Mouse (Mus musculus) brown adipose tissue, adult 24 weeks (tissue): Measurements from ENCODE around the gene Ddx56. TPM values are rescaled to one million over a fixed set of nuclear protein-coding genes. Genes with fewer than 3 reads are reported as not detected.

Source experiments
- H3K27ac ChIP-seq: fragments of 200-500 bp; replicated peaks from 2 replicates; pipeline ENCODE4 v1.5.1; 2012; ENCODE audit warnings: low read depth, mild to moderate bottlenecking, low read length
- H3K4me1 ChIP-seq: fragments of 200-500 bp; 2 replicates; pipeline ENCODE4 v1.6.1; 2012; ENCODE audit warnings: low read length, mixed read lengths; ENCODE audit not compliant: control insufficient read depth, insufficient read depth, insufficient read length
- H3K4me3 ChIP-seq: fragments of 200-500 bp; 2 replicates; pipeline ENCODE4 v1.5.1; 2012; ENCODE audit warnings: low read depth, mild to moderate bottlenecking, low read length, moderate library complexity; ENCODE audit not compliant: insufficient read depth
- polyA plus RNA-seq: library from polyadenylated mRNA; stranded (reverse); fragments of >200 nt; gene quantifications from 2 replicates; pipeline ENCODE4 v1.2.4, GENCODE M21; 2012; ENCODE audit not compliant: missing spikeins, insufficient read depth, insufficient read length

The Ddx56 gene
- 13.0 and 14.2 TPM in 2 replicates for polyA plus RNA-seq

DNA sequence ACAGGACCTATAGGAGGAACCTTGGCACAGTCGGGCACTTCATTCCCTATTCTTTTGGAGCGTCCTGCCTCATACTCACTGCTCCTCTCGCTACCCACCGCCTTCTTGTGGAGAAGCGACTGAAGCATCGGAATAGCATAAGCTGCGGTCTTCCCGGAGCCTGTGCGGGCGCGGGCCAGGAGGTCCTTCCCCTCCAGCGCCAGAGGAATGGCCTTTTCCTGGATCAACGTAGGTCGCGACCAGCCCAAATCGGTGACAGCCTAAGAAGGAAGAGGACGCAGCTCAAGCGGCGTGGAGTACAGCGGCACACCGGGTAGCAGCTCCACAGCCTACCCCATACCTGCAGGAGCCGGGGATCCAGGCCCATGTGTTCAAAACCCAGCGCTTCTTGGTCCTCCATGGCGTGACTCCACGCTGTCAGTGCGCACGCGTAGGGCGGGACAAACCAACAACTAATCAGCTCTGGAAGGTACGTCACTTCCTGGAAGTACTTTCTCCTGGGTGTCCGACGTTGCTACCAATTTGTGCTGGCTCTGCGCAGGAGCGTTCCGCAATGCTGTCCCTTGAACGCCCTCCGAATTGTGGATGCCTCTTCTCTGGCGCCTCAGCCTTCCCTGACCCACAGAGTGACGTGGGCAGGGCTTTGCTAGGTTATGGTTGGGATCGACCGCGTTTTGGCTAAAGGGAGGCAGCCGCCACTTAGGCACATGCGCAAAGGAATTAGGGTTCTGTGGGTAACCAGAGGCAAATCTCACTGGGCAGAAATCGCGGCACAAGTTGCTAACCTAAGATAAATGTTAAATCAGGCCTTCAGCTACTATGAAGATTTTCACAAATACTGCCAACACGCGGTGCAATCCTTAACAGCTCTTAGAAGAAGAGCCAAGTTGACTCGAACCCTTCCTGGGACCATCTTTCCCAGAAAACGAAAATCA, at the start of gene Ddx56:
Ddx56 (minus strand) TSS at position 453 of the 935 bp plus-strand sequence.
- H3K27ac ChIP-seq = peak within 1 kb of the TSS; percentile 96
- H3K4me3 ChIP-seq = peak within 1 kb of the TSS; percentile 82
- H3K4me1 ChIP-seq = peaks cover 5% of the 10 kb centered on the region; the same call in 1 of the 2 replicates

DNA sequence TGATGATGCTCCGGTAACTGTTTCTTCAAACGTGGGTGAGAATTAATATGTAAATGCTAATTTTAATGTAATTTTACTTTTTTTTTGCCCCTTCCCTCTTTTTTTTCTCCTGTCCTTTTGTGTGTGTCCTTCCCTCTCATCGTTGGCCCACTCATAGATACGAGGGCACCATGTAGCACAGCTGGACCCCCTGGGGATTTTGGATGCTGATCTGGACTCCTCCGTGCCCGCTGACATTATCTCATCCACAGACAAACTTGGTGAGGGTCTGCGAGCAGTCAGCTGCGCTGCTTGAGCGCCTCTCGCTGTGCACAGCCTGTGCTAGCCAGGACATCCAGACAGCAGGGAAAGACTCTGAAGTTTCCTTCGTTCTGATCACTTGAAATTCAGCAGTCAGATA, 49.2 kb upstream of the Ddx56 start:
- Histone ChIP-seq H3K27ac (no peak overlapping the region), H3K4me3 (no peak overlapping the region), H3K4me1 (no peaks in the 10 kb centered on the region)

DNA sequence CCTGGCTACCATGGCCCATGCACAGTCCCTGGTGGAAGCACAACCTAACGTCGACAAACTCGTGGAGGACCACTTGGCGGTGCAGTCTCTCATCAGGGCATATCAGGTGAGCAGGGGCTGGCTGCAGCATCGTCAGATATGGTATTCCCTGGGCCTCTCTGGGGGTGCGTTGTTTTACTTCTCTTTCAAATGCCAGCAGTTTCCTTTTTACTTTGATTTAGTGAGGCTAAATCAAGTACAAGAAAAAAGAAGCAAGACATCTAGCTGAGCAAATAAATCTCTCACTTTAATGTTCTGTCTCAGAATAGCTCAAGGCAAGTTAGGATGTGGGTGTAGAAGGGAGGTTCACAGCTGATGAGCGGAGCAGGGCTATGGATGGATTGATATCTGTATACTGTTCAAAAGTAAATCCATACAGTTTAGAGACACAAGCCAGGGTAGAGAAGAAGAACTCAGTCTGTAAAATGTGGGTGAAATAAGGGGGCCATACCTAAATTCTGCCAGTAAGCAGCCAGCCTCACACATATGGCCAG, 46.4 kb upstream of the Ddx56 start:
- Histone ChIP-seq H3K4me3 (no peak overlapping the region), H3K4me1 (no peaks in the 10 kb centered on the region), H3K27ac (no peak overlapping the region)

DNA sequence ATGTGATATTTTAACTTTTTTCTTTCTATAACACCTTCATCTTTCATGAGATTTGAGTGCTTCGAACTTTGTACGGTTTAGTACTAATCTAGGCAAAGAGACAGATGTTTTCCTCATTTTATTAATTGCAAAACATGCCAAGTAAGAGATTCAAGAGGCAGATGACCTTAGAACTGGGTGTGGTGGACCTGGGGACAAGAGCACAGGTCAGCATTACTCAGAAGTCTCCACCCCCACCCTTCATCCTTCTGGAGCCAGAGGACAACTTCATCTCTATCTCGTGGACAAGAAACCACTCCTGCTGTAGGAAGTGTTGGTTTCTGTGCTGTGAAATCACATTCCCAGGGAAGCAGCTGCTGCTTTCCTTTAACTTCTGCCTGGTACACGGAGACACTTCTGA, 40.6 kb upstream of the Ddx56 start:
- Histone ChIP-seq H3K4me3 (no peak overlapping the region), H3K27ac (no peak overlapping the region), H3K4me1 (peaks cover 3% of the 10 kb centered on the region; the same call in 1 of the 2 replicates)

DNA sequence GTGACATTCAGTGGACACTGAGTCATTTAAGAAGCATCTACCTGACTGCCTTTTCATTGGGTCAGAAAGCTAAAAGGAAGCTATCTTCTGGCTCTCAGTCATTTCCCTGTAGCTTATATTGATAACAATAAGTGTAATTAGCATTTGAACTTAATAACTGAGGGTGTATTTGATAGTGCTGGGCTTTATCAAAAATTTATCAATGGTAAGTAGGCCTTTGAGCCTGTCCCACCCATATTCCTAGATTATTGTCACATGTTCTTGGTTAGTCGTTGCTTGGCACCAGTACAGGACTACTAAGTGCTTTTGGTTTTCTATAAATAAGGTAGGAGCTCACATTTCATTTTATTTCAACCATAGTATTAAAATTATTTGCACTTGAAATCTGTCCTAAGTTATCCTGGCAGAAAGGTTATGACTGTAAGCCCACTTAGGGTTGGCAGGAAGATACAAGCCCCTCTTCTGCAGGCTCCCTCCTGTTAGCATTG, 38.4 kb upstream of the Ddx56 start:
- Histone ChIP-seq H3K4me3 (no peak overlapping the region), H3K4me1 (peaks cover 3% of the 10 kb centered on the region; the same call in 1 of the 2 replicates), H3K27ac (no peak overlapping the region)

DNA sequence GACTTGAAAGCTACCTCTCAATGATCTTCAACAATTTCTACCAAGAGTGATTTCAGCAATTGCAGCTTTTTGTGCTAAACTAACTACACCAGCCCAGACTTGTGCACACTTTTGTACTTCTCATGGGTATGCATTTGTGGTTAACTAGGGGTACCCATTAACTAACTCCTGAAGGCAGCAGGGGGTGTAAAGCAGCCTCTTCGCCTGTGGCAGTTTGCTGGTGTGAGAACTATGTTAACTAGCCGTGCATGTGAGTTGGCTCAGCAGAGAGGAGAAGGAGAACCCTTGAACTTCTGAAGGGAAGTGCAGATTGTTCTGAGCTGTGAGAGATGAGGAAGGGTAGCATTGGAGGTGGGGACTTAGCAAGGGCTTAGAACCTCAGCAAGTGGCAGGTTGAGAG, 35.2 kb upstream of the Ddx56 start:
- H3K4me3 ChIP-seq = no peak overlapping the region
- no peak overlapping the region for H3K27ac ChIP-seq
- H3K4me1 ChIP-seq = peaks cover 8% of the 10 kb centered on the region; the same call in 1 of the 2 replicates

DNA sequence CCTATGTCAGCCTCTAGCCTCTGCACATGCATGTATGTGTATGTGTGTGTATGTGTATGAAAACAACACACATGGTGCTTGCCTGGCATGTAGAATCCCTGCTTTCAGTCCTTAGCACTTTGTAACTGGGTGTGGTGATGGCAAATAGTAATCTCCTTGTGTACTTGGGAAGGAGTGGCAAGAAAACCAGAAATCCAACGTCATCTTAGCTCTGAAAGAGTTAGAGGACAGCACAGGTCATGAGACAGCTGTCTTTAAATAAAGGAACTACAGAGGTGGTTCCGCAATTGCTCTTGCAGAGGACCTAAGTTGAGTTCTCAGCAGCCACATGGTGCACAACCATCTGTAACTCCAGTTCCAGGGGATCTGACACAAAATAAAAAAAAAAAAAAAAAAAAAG, 31.9 kb upstream of the Ddx56 start:
- H3K4me3 ChIP-seq = no peak overlapping the region
- no peak overlapping the region for H3K27ac ChIP-seq
- peaks cover 13% of the 10 kb centered on the region for H3K4me1 ChIP-seq

DNA sequence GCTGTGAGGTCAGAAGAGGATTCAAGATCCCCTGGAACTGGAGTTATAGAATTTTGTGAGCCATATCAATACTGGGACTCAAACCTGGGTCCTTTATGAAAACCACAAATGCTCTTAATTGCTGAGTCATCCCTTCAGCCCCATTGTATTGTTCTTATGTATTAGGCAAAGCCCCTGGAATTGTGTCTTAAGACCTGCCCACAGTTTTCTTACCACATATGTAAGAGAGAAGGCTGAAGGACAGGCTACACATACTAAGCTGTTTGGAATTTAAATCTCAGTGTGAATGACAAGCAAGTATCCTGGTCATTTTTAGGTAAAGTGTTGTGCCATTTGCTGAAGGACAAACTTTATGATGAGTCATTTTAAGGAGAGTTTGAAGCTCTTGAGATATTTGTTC, 28.5 kb upstream of the Ddx56 start:
- Histone ChIP-seq H3K4me1 (peaks cover 15% of the 10 kb centered on the region), H3K4me3 (no peak overlapping the region), H3K27ac (peak overlapping the region; percentile 40)

DNA sequence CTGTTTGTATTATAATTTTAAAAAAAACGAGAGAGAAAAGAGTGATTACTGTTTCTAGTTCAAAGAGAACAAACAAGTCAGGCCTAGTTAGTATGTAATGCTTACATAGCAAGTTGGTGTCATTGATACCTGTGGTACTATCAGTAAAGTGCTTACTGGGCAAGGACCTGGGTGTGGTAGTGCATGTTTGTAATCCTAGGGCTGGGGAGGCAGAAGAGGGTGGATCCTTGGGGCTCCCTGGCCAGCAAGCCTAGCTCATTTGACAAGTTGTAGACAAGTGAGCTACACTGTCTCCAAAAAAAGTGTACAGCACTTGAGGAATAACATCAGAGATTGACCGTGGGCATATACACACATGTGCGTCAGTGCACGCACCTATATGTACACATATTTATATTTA, 27.1 kb upstream of the Ddx56 start:
- Histone ChIP-seq H3K4me1 (peaks cover 15% of the 10 kb centered on the region), H3K27ac (no peak overlapping the region), H3K4me3 (0 out of 2 replicates have a peak overlapping the region, but pooled peaks have one; percentile 2)

DNA sequence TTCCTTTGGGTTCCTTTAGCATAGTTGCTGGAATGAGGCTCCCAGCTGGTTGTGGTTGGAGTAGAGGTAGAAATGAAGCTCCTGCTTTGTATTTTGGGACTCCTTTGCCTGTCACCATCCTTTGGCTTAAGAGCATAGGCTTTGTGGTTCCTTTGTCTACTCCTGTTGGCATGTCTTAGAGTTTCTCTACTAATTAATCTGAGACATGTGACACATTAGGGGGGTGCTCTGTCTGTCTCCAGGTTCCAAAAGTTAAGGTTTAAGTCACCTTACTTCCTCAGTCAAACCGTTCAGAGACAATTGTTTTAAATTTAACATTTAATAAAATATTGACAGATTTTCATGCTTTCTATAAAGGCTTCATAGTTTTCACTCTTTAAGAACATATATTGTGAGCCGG, 26.0 kb upstream of the Ddx56 start:
- Histone ChIP-seq H3K4me1 (peaks cover 12% of the 10 kb centered on the region), H3K4me3 (peak overlapping the region; percentile 39), H3K27ac (0 out of 2 replicates have a peak overlapping the region, but pooled peaks have one; percentile 39)

DNA sequence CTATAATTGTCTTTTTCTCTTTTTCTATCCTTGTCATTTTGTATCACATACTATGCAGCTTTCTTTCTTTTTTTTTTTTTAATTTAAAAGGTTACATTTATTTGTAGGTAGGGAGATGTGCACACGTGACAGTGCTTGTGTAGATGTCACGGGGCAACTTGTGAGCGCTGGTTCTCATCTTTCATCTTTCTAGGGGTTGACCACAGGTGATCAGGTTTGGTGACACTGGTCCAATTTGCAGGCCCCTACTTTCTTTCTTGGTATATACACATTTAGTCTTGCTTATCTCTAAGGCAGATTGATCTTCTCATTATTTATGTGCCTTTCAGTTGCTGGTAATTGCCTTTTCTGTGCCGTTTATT, 25.4 kb upstream of the Ddx56 start:
- Histone ChIP-seq H3K27ac (peak overlapping the region; percentile 98), H3K4me1 (peaks cover 12% of the 10 kb centered on the region), H3K4me3 (peak overlapping the region; percentile 94)

DNA sequence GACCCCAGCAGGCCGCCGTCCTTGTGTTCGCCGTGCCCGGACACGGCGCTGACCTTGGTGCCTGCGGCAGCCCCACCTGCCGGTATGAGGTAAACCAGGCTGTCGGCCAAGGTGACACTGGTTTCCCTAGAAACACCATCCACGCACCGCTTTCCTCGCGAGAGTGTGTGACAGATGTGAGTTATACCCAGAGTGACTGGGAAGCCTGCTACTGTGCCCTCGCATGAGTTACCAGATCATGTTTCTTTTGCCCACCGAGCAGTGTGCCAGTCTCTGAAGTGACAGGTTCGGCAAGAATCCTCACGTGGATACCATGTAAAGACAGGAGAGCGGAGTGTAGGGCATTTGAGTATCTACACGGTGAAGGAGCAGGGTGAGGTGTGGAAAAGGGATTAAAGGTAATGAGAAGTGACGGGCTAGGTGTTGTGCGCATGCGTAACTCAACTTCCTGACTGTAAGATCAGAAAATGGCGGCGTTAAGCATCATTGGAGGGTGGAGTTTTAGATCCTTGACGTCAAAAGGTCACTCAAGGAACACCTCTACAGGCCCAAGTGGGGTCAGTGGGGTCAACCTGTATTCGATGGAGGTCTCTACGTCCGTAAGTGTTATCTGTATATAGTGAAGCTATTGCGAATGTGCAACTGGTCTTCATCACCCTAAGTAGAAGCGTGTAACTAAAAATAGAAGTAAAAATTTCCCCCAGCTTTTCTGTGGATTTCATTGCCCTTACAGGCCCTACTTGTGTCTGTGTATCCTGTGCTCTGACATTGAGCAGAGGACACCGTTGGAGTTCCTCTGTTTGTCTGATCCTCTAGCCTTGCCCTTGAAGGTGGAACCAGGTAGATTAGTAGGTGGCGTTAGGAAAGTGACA, 24.8 kb upstream of the Ddx56 start:
- Histone ChIP-seq H3K4me1 (peaks cover 8% of the 10 kb centered on the region), H3K4me3 (peak overlapping the region; percentile 94), H3K27ac (peak overlapping the region; percentile 98)

DNA sequence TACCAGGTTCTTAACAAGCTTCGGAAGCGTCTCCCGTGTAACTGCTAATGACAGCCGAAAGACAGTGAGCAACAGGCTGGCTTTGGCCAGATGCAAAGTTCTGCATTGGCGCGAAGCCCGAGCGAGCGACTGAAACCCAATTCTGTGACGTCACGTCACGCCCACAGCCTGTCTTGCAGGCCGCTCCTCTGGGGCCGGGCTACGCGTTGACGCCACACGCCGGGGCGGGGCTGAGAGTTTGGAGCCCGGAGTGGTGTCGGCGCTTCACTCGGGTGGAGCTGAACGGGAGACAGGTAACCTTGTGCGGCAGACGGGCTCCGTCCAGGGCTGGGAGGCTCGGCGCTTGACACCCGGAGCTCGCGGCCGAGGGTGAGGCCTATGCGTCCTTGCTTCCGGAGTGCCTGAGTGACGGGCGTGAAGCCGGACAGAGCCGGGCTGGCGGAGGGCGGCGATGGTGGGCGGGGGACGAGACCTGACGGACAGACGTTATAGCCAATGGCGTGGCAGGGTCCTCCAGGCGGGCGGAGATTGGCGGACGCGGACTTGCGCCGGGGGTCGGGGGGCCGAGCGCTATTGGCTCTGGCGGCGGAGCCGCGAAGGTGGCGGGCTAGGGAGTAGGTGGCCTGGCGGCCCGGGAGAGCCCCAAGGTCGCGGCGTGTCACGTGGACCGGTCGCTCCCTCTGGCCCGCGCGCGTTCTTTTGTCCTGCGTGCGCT, 24.0 kb upstream of the Ddx56 start, which contains the start of gene Ogdh:
Ogdh (plus strand) TSS at position 233 of the 715 bp plus-strand sequence.
- H3K4me1 ChIP-seq = 0 out of 2 replicates have a peak, but pooled peaks cover 2% of the 10 kb centered on the region
- peak within 1 kb of the TSS; percentile 98 for H3K27ac ChIP-seq
- peak within 1 kb of the TSS; percentile 94 for H3K4me3 ChIP-seq

DNA sequence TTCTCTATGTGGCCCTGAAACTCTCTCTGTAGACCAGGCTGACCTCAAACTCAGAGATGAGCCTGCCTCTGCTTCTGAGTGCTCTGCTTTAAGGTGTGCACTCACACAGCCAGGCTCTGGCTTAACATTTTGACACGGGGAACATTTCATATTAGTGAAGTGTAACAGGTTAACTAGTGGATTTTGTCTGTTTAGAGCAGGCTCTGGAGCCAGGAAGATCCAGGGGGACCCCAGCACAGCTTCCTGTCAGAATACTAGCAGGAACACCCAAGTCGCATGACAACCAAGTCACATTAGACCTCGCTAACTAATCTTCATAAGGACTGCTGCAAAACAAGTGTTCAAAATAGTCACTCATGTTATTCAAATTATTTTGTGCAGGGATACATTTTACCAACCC, 23.3 kb upstream of the Ddx56 start:
- Histone ChIP-seq H3K4me3 (peak overlapping the region; percentile 94), H3K27ac (peak overlapping the region; percentile 62), H3K4me1 (0 out of 2 replicates have a peak, but pooled peaks cover 2% of the 10 kb centered on the region)
